ENCODE assay signal across 26 mouse cellular contexts in genomic region chr9:121663467-121663866, GRCm38 (mm10). TPM values are rescaled to one million over a fixed set of nuclear protein-coding genes. Genes with fewer than 3 reads are reported as not detected.
"Had no signal": no experiment of that assay in that cellular context is flagged by ENCODE, and none has a peak within 500 bp of the region (broad histone marks: within the 10 kb centered on the region; RNA-seq: fewer than 3 reads in every experiment).

No protein-coding gene starts in this region.

- H3K4me3 ChIP-seq: liver, embryonic 13.5 days; midbrain, embryonic 12.5 days; midbrain, embryonic 15.5 days; myocyte; neural tube, embryonic 13.5 days had no signal

- H3K9ac ChIP-seq: liver, embryonic 13.5 days; midbrain, embryonic 12.5 days; midbrain, embryonic 15.5 days; neural tube, embryonic 13.5 days had no signal

- H3K4me2 ChIP-seq: liver, embryonic 13.5 days; midbrain, embryonic 12.5 days; midbrain, embryonic 15.5 days; neural tube, embryonic 13.5 days had no signal

- H3K36me3 ChIP-seq: liver, embryonic 13.5 days; midbrain, embryonic 12.5 days; midbrain, embryonic 15.5 days; neural tube, embryonic 13.5 days had no signal

- H3K4me1 ChIP-seq: liver, embryonic 13.5 days; midbrain, embryonic 15.5 days had no signal

- H3K27ac ChIP-seq: liver, embryonic 13.5 days; midbrain, embryonic 12.5 days; midbrain, embryonic 15.5 days; neural tube, embryonic 13.5 days; stomach, postnatal 0 days had no signal

- DNase-seq: kidney, adult 18-20 months; kidney, adult 9 months; kidney, postnatal 14 days; kidney, postnatal 4 days; liver, embryonic 13.5 days; lung, adult 2 months; lung, postnatal 14 days; lung, postnatal 4 days; retina, postnatal 1 day; right cerebral cortex, postnatal 14 days; thymus, adult 2 months; thymus, postnatal 14 days; thymus, postnatal 4 days had no signal

- H3K27me3 ChIP-seq: midbrain, embryonic 15.5 days had no signal

- ATAC-seq: intestine, embryonic 16.5 days; midbrain, embryonic 15.5 days had no signal

- H3K9me3 ChIP-seq: liver, embryonic 13.5 days; midbrain, embryonic 12.5 days; midbrain, embryonic 15.5 days; neural tube, embryonic 13.5 days had no signal

RNA-seq across cellular contexts. Expression of gene Vipr1, which starts 21.0 kb away (rescaled TPM):
- total RNA-seq: megakaryocyte-erythroid progenitor cell, adult 5-6 weeks had no signal

RNA-seq across cellular contexts. Expression of gene Lyzl4, which starts 21.6 kb away (rescaled TPM):
- total RNA-seq: liver, adult 2 months; megakaryocyte progenitor cell, adult 5-6 weeks; megakaryocyte-erythroid progenitor cell, adult 5-6 weeks; monocyte, adult 5-6 weeks; neutrophil, adult 5-6 weeks had no signal
- polyA plus RNA-seq: intestine, embryonic 16.5 days; limb, embryonic 11.5 days; liver, adult 2 months; lung, embryonic 16.5 days; midbrain, embryonic 12.5 days; myocyte; neural tube, embryonic 13.5 days had no signal
